Mouse (Mus musculus) spleen, adult 2 months (tissue): ENCODE measurements around the gene Pigyl.

Experiments
- CTCF ChIP-seq: fragments of 200-500 bp; IDR thresholded peaks from 2 replicates; pipeline ENCODE4 v1.5.1; 2011; ENCODE audit warnings: mild to moderate bottlenecking, inconsistent platforms; ENCODE audit not compliant: insufficient read depth, insufficient read length, insufficient replicate concordance; ENCODE audit errors: extremely low read depth
- POLR2A ChIP-seq: fragments of 200-500 bp; IDR thresholded peaks from 2 replicates; pipeline ENCODE4 v1.6.1; 2011; ENCODE audit warnings: low read depth, low read length, inconsistent platforms

DNA sequence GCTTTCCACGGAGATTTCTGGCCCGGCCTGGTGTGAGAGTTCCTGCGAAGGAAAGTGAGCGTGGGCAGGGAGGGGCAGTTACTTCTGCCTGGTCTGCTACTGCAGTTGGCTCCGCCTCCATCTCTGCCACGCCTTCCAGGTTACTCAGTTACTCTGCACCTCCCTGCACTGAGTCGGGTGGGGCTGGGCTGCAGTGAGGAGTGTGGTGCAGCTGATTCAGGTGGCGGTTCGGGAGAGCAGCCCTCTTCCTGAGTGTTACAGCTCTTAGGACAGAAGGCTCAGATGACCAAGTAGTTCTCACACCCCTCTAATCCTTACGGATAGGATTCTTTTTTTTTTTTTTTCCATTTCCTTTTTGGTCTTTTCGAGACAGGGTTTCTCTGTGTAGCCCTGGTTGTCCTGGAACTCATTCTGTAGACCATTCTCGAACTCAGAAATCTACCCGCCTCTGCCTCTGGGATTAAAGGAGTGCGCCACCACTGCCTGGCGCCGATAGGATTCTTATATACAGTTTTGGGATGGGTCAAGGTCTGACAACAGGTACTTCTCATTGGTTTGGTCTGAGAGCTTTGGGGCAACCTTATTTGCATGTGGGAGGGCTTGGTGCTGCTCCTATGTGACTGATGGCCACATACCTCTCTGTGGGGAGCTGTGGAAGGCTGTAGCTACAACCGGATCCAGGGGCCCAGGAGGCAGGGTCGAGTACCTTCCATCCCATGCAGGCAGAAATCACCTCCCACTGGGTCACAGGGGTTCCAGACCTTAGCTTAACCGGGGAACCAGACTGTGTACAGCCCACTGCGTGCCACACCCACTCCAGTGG lies 7.0 kb upstream of the Pigyl start:
- TF ChIP-seq POLR2A (no peak), CTCF (no peak)
